Mouse (Mus musculus) cerebellum, postnatal 36 days (tissue): ENCODE measurements around the gene Hoxc5.
A peak's percentile ranks its signal among the peaks of the same experiment; 100 is the strongest.

ENCODE experiments used
- DNase-seq, 2 experiments: peaks; one replicate each; pipeline ENCODE4 v3.0.0; 2021 to 2022; ENCODE audit warnings: mixed read lengths in 2 of 2

Hoxc5 gene

DNA sequence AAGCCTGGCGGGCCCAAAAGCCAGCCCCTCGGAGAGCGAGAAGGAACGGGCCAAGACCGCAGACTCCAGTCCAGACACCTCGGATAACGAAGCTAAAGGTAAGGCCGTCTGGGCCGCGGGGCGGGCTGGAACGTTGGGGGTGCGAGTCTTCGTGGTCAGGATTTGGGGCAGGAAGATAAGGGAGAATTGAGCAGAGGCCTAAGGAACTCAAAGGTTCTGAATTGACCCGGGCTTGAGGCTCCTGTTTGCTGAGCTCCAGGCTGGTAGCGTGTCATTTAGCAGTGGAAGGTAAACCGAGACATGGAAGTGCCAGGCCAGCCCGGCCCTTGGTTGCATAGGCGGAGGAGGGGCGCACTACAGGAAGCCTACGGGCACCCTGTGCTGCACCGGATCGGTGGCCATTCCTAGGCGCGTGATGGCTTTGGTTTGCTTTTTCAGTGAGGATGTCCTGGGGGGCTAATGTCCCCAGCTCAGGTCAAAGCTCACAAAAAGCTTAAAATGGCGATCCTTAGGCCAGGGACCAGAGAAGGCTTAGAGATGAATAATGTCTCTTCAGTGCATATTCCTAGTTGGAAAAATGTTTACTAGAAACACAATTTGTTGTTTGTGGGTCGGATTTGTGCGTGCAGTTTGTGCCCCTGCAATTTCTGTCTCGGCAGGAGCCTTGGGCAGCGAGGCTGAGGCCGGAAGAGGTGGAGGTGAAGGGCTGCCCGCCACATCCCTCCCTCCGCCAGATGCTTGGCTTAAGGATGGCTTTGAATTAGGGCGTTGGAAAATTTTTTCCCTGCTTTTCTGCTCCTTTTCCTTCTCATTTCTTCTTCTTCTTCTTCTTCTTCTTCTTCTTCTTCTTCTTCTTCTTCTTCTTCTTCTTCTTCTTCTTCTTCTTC is 511 bp downstream of the Hoxc5 start:
- DNase-seq = no peak

DNA sequence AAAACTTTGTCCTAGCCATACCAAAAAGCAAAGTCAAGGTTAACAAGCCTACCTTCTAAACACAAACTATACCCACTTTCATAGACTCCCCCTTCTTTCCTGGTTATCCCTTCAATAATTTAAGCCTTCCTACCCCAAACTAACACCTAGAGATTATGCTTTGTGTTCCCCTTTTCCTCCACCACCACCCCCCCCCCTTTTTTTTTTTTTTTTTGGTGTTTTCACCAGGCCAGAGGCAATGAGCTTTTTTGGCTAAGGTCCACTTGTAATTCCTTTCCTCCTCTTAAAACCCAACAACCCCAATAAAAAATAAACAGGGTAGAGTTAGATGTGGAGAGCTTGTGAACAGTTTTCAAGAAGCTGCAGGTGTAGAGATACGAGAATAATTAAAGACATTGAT is 2.1 kb downstream of the Hoxc5 start:
- no peak for DNase-seq

DNA sequence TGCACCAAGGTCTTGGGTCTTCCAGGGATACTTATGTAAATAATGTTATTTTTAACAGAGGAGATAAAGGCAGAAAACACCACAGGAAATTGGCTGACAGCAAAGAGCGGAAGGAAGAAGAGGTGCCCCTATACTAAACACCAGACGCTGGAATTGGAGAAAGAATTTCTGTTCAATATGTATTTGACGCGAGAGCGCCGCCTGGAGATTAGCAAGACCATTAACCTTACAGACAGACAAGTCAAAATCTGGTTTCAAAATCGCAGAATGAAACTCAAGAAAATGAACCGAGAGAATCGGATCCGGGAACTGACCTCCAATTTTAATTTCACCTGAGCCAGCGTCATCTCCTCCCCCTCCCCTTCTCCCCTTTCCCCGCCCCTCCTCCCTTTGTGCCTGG is 3.5 kb downstream of the Hoxc5 start:
- DNase-seq = no peak

DNA sequence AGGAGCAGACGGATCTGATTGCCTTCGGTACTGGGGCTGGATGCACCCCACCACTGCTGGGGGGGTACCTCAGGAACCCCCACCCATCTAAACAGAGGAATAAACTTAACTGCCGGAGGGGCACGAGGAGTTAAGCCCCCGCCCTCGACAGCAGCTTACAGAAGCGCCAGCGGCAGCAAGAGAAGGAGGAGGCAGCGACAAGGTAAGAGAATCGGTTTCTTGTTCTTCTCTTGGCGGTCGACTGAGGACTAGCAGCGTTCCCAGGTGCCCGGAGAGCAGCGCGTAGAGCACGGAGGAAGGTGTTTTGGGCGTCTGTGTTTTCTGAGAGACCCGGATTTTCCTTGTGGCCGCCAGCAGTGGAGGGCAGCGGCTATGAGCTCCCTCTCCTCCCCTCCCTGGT is 5.0 kb downstream of the Hoxc5 start:
- DNase-seq = no peak

DNA sequence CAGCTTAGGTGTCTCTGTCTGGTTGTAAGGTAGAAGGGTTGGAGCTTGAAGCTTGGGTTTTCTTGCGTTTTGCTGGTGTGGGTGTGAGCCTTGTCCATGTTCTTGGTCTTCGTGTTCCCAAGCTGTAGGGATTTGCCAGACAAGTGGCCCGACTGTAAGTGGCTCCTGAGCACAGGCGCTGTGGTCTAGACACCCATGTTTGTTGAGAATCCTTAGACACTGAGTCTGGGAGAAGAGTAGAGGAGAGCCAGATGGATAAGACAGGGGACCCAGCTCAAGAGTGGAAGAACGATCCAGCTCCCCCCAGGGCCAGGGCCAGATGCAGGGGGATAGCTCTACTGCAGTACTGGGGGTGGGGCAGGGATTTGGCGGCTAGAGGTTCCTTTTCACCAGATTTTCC is 5.5 kb downstream of the Hoxc5 start:
- DNase-seq = no peak

DNA sequence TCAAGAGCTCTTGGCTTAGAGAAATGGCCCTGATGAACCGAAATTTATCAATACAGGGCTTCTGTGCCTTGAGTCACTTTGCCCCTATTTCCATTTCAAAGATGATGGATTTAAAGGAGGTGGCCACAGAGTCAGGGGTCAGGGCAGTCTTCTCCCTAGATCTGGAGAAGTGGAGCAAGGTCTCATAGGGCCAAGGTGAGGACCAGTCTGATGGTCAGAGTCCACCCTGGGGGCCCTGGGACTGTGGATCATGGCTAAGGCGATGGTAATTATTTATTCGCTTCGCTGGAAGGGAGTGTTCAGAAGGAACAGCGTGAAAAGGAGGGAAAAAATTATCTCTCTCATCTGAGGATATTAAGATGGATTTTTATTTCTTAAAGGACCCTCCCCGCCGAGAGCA is 7.8 kb downstream of the Hoxc5 start:
- DNase-seq = no peak

DNA sequence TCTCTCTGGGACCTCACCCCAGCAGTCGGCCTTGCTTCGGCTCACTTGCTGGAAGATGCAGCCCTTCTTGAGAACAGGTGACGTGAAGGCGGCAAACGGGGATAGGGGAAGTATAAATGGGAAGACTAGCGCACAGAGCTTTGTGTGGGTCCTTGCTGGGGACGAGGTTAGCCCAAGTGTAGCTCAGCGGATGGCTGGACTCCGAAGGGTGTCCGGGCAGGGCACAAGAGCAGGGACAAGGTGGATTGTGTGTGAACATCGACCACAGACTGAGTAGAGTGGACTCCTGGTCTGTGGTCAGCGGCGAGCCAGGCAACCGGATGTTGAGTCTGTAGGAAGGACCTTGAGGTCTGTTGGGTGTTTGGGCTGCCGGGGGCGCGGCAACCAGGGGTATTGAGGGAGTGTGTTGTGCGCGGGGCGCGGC is 8.5 kb downstream of the Hoxc5 start:
- no peak for DNase-seq

DNA sequence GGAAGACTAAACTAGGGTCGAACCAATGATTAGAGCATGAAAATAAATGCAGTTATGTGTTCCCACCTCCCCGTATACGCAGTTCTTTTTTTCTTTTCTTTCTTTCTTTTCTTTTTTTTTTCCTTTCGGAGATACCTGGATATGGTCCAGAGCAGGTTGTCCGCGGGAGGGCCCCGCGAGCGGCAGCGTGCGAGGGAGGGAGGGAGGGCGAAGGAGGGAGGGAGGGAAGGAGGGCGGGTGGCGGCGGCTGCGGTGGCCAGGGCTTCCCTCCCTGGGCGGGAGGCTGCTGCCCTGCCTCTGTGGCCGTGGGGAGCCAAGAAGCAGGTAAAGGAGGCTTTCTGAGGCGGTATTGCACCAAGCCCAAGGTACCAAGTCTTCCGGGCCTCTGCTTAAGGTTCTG is 8.9 kb downstream of the Hoxc5 start, which contains the start of gene Hoxc9:
Gene Hoxc9, plus strand, starts transcription at position 269 of the 400 bp plus-strand sequence.
- DNase-seq = no peak

DNA sequence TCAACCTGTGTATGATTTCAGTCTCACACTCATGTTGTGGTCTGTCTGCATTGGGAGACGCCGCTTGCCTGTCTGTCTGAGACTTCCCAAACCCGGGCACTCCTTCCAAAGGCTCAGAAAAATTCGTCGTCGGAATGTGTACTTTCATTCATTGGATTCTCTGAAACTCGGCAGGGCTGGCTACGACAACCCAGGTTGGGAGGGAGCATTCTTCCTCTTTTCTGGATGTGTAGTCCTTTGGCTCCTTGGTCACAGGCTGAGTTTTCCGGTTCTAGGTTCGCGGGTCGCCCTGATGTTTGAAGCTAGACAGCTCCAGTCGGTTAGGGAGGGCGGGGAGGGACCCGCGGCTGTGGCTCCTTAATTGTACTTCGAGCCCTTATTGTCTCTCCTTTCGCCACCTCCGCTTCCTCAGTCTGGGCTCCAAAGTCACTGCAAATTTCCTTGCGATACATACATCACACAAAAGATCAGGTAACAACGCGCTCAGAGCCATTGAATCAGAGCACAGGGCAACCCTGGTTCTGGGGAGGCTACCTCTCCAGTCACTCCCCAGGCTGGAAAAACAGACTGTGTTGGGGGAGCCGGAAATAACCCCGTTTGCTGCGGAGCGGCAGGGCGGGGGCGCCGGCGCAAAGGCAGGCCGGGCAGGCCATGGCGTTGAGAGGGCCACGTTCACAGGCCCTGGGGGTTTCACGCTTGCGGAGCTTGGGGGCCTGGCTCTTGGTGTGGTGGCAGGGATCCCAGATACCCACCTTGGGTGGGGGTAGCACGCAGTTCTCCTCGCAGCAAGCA is 9.6 kb downstream of the Hoxc5 start:
- no peak for DNase-seq

DNA sequence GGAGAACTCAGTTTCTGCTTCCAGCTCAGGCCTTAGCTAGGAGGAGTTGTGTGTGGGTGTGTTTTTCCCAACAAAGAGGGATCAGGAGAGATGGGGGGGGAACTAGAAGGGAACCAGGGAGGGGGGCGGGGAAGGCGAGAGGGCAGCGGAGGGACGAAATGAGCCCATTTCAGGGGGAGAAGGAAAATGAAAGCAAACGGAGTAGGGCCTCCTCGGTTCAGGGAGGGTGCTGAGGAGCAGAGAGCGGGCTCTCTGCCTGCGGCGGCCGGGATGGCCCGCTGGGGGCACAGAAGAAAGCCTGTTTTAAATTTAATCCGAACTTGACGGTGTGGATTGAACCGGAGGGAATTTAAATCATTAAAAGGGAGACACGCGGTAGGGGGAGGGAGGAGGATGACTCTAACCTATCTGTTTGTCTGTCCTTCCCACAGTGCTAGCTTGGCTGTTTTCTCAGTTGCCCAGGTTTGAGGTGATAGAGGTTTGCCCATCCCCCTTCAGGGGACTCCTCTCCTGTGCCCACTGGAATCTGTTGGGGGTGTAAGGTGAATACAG is 10.3 kb downstream of the Hoxc5 start:
- no peak for DNase-seq

DNA sequence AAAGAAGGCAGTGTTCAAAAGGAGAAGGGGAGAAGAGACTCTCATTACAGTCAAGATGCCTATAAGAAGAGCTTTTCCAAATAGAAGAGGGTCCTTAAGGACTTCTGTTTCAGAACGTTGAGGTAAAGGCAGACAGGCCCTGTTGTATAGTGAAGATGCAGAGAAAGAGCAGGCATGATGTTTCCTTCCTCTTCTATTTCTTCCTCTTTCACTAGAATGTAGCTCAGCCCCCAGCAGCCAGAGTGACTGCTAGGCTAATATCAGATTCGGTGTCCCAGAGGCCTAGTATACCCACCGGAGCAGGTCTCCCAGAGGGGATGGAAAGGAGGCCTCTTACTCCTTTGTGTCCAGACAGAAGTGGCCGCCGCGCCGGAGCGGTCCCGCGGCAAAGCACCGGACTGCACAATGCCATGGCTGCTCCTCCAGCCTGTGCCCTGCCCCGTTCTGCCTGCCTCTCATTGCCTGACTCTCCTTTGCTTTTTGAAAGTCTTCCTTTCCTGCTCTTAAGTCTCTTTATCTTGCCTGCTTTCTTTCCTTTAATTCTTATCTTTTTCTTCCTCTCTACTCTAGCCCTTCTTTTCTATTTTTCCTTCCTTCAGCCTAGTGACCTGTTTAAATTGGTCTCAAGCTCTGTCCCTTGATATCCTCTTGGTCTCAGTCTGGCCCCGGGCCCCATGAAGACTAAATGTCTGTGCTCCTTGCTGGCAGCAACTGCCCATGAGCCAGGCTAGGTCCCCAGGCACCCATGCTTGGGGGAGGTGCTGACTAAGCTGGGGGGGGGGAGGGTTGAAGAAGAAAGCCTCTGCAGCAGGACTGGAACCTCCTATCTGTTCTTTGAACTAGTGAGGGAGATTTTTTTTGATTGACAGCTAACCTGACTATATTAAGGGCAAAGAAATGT is 11.6 kb downstream of the Hoxc5 start:
- DNase-seq = no peak

DNA sequence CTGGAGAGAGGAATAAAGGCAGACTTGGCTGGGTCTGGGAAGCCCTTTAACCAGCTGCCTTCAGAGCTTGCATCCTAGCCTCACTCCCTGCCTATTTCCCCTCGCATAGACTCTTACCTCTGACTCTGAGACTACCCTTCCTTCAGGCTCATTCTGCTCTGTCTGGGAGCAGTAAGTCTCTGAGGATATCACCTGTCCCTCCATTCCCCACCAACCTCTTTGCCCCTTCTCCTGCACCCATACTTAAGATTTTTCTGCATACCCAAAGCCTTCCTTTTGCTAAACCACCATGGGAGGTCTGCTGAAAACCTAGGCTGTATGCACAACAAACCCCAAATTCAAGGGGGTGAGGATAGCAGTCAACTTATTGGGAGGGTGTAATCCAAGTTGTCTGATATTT is 12.7 kb downstream of the Hoxc5 start:
- no peak for DNase-seq

DNA sequence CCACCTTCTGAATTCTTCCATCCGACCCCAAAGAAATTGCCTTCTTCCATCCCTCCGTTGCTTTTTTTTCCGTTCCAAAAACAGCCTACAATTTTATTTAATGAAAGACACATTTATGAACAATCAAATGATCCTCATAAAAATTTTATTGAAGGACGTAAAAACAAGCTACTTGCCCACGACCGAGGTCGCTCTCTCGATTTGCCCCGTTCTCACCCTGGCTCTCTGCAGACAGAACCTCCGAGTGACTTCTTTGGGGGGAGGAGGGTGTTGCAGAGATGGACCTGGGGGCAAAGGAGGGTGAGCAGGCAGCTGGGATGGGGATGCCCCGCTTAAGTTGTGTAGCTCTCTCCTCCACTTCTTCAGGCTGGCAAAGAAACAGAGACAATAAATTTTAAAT is 13.1 kb downstream of the Hoxc5 start:
- DNase-seq = no peak

DNA sequence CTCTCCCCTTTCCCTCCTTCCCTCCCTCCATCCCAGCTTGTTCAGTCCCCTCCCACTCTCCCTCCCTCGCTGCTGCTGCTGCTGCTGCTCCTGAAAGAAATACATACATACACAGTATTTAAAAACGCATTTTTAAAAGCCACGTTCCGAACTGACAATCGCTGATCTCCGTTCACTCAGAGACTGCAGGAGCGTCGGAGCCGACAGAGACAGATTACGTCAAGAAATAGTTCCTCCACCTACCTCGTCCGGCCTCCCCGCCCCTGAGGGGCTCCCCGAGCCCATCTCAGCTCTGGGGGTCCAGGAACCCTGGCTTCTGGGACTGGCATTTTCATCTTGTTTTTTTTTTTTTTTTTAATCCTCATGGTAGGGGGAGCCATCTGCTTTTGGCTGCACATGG is 13.7 kb downstream of the Hoxc5 start:
- DNase-seq = no peak

DNA sequence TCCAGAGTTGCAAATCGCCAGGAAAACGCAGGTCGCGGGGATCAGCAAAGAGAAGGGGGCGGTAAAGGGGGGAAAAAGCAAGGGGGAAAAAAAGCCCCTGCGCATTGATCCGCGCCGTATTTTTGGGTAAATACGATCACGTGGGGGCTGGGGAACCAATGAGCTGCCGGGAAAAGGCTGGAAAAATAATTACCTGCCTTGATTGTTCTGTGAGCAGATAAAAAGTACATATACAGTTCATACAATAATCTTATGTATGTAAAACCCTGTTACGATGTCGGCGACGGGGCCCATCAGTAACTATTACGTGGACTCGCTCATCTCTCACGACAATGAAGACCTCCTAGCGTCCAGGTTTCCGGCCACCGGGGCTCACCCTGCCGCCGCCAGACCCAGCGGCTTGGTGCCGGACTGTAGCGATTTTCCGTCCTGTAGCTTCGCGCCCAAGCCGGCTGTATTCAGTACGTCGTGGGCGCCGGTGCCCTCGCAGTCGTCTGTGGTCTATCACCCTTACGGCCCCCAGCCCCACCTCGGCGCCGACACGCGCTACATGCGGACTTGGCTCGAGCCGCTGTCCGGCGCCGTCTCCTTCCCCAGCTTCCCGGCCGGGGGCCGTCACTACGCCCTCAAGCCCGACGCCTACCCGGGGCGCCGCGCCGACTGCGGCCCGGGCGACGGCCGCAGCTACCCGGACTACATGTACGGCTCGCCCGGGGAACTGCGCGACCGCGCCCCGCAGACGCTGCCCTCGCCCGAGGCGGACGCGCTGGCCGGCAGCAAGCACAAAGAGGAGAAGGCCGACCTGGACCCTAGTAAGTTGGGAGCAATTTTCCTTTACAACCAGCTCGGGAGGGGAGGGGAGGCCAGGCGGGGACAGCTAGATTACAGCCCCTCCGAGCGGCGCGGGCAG is 14.4 kb downstream of the Hoxc5 start:
- no peak for DNase-seq

DNA sequence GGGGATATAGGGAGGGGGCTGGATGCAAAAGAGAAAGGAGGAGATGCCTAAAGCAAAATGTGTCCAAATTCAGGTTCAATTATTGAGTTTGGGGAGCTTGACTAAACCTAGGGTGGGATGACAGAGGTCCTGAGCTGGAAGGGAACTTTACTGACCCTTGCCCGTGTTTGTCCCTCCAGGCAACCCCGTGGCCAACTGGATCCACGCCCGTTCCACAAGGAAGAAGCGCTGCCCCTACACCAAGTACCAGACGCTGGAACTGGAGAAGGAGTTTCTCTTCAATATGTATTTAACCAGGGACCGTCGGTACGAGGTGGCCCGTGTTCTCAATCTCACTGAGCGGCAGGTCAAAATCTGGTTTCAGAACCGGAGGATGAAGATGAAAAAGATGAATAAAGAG is 16.5 kb downstream of the Hoxc5 start:
- no peak for DNase-seq

DNA sequence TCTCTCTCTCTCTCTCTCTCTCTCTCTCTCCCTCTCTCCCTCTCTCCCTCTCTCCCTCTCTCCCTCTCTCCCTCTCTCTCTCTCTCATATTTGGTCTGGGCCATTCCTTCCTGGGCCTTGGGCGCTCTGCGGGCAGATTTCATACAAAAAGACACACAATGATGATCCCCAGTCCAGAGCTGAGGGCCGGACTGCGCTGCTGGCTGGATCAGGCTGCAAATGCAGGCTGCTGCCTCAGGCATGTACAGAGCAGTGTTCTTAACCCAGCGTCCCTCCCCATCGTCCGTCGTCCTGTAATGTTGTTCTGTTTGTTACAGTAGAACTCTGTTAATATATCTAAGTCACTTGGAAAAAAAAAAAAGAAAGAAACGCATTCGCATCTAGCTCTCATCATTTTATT is 17.3 kb downstream of the Hoxc5 start:
- no peak for DNase-seq

DNA sequence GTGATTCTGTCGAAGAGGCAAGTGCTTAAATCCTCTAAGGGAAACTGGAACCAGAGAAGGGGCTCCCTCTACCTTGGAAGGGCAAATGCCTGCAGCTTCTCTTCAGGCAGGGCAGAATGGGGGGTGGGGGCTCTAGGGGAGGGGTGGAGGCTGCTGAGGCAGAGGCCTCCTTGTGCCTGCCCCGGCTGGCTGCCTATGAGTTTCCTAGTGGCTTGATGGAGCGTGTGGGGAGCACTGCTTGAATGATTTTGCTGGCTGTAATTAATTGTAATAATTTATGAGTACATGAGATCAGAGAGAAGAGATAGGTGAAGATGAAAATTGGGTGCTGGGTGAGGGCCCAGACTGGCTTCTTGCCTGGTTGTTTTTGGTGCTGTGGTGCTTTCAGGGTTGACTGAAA is 17.7 kb downstream of the Hoxc5 start:
- no peak for DNase-seq

DNA sequence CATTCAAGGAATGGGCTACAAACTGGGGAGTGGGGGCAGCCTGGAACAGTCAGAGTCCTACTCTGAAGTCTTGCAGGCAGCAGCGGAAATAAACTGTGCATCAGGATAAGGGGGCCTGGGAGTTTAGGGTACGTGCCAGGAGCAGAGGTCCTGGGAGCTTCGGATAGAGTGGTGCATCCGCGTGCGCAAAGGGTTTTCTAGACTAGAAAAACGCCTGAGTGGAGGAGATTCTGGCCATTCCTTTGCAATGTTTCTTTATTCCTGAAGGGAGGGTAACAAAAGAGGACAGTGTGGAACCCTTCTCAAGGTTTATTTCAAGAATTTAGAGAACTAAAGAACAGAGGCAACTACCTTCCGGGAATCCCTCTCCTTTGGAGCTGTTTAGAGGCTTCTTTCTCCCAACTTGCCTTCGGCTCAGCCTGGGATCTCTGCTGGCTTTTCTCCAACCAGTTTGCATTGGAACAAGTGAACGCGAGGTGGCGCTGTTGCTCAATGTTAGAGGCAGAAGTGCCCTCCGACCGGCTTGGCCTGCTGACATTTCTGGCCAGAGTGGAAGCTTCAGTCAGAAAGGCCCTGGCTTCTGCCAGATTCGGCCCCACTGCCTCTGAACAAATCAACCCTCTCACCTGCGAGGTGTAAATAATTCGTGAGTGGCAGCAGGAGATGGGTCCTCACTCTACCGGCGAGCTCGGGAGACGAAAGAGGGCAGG is 20.0 kb downstream of the Hoxc5 start:
- DNase-seq = peak; percentile 90 to 97

DNA sequence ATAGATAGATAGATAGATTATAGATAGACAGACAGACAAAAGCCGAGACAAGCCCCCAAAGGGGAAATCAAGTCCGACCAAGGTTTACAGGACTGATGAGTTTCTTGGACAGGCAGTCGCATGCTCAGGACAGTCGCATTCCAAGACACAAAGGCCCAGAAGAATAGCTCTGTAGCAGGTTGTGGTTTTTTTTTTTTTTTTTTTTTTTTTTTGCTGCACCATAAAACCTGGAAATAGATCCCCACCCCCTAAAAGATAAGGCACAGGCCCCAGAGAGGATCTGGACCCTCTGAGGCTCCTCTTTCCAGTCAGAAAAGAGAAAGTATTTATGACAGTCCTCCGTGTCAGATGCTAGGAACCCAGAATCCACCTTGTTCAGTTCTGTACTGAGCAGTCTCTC is 20.8 kb downstream of the Hoxc5 start:
- no peak for DNase-seq
